Mouse (Mus musculus): Measurements from ENCODE around the gene Bckdha. TPM values are rescaled to one million over a fixed set of nuclear protein-coding genes. Genes with fewer than 3 reads are reported as not detected.

Gene Bckdha
- polyA plus RNA-seq, 1 experiment from 2014 or later, result 70.1 TPM

DNA sequence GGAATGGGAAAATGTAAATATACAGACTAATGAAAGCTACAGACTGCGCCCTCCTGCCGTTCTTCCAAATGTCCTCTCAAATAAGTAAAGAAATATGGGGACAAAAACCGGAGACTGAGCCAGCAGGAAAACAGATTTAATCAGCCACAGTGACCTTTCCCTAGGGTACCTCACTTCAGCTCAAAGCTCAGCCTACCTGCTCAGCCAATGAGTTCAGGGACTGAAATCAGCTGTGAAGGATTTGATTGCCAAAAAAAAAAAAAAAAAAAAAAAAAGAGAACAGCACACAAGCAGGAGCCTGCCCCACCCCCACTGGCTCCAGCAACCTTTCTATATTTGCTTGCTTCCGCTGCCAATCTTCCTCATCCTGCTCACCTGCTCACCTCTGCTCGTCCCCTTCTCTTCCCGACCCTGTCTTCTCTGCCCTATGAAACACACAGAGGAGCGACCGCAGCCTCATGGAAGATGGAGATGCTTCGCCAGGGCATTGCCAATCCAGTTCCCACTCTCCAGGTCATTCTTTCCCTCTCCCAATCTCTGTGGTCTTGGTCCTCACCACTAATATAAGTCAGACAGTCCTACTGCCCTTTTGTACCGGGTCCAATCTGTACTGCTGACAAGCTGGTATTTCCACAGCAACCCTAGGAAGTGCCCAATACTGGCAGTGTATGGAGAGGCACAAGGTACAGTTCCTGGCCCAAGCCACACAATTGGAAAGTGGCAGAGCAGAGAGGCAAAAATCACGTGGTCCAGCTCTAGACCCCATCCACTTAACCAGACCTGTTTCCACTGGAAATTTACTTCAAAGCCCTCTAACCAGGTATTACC is 3.0 kb downstream of the Bckdha start:
- no peak overlapping the region for H3K27ac ChIP-seq
- H3K4me1 ChIP-seq, result peaks cover 32% of the 10 kb centered on the region
- H3K4me2 ChIP-seq, result no peak overlapping the region
- no peaks in the 10 kb centered on the region for H3K9me3 ChIP-seq (replicated peaks)
- no peaks in the 10 kb centered on the region; the same call in 1 of the 2 replicates for H3K36me3 ChIP-seq
- WGBS, result 76% methylated on average over 11 of the region's 11 CpGs
- ATAC-seq (replicated peaks; ENCODE audit: low FRiP score), result no peak
- H3K9ac ChIP-seq, result no peak overlapping the region
- no peaks in the 10 kb centered on the region for H3K27me3 ChIP-seq
- H3K4me3 ChIP-seq (replicated peaks), result no peak overlapping the region

DNA sequence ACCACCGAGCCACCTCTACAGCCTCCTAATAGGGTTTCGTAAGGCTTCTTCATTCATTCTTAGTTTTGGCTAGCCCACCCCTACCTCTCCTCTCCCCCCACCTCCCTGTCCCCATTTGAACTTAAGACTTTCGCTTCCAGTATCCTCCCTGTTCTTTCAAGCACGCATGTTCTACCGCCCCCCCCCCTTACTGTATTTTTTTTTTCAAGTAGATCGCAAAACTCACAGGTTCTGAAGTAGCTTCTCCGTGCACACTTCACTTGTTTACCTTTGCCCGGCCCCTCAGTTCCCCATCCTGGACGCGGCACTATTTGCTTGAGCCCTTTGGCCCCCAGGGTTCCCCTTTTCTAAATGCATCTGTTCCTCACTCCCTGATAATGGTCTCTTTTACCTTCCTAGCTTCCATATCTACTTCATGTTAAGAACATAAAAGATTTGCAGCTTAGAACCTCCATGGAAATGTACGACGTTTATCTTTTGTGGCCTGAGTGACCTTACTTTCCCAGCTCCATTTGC is 6.5 kb downstream of the Bckdha start:
- peaks cover 11% of the 10 kb centered on the region for H3K4me1 ChIP-seq
- H3K4me2 ChIP-seq, result no peak overlapping the region
- 88% methylated on average over 12 of the region's 12 CpGs for WGBS
- no peak overlapping the region for H3K4me3 ChIP-seq (replicated peaks)
- no peak overlapping the region for H3K9ac ChIP-seq
- no peak for ATAC-seq (replicated peaks; ENCODE audit: low FRiP score)
- no peaks in the 10 kb centered on the region for H3K9me3 ChIP-seq (replicated peaks)
- H3K36me3 ChIP-seq, result no peaks in the 10 kb centered on the region; the same call in 1 of the 2 replicates
- no peak overlapping the region for H3K27ac ChIP-seq
- no peaks in the 10 kb centered on the region for H3K27me3 ChIP-seq

DNA sequence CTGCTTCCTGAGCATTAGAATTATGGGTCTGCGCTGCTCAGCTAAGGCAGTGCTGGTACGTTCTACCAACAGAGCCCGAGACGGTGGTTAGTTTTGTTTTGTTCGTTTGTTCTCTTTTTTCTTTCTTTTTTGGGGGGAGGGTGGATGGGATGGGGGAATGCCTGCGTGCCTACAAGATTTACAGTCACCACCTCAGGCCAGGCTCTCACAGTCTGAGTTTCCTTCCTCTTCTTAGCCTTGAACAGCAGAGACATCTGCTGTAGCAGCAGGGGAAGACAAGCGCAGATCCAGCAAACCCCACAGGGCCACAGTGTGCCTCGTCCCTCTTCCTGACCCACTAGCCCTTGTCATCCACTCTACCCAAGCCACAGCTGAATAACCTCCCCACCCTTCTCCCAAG is 7.5 kb downstream of the Bckdha start:
- ATAC-seq (replicated peaks; ENCODE audit: low FRiP score), result no peak
- Histone ChIP-seq H3K4me1 (peaks cover under 1% of the 10 kb centered on the region; the same call in 1 of the 2 replicates), H3K4me2 (no peak overlapping the region), H3K27ac (no peak overlapping the region), H3K36me3 (no peaks in the 10 kb centered on the region; the same call in 1 of the 2 replicates), H3K9me3 (replicated peaks) (no peaks in the 10 kb centered on the region), H3K4me3 (replicated peaks) (no peak overlapping the region), H3K9ac (no peak overlapping the region), H3K27me3 (no peaks in the 10 kb centered on the region)
- WGBS, result 89% methylated on average over 8 of the region's 8 CpGs

DNA sequence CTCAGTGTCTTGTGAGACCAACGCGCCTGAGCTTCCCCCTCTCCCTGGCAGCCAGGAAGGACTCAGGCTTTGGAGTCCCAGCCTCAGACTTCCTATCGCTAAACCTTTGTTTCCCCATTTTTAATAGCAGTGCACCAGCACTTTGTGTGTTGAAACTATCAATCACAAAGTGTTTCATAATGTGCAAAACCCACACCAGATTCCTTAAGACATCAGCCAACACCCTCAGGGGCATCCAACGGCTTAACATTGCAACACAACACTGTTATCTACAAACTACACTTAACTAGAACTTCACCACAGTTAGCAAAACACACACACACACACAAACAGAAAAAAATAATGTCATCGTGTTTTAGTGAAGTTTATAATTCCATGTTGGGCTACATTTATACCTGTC is 8.9 kb downstream of the Bckdha start:
- Histone ChIP-seq H3K27me3 (no peaks in the 10 kb centered on the region), H3K9me3 (replicated peaks) (no peaks in the 10 kb centered on the region), H3K4me1 (peaks cover 7% of the 10 kb centered on the region), H3K36me3 (no peaks in the 10 kb centered on the region; the same call in 1 of the 2 replicates), H3K4me2 (no peak overlapping the region), H3K4me3 (replicated peaks) (no peak overlapping the region), H3K9ac (no peak overlapping the region), H3K27ac (no peak overlapping the region)
- 79% methylated on average over 5 of the region's 5 CpGs for WGBS
- no peak for ATAC-seq (replicated peaks; ENCODE audit: low FRiP score)

DNA sequence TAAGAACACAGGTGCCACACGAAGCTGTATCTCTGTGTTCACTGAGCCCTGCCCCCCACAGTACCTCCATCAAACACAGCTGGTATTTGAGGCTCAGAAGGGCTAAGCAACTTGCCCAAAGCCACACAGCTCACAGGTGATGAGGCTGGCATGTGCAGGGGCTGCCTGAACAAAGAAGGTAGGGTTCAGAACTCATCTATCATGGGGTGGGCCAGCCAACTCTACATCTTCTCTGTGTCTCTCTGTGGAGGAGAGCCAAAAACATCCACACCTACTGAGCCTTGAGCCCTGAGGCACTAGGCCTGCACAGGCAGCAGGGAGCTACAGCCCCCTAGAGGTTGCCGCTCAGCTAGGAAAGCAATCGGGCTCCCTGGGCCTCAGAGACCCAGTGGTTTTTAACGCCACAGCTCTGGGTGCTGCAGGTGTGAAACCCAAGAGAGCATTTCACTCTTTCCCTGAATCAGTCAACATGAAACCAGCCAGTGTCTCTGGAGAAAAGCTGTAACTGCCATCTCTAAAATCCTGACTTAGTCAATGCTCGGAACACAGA is 11.1 kb downstream of the Bckdha start:
- no peak overlapping the region for H3K9ac ChIP-seq
- H3K27me3 ChIP-seq, result no peaks in the 10 kb centered on the region
- peaks cover 10% of the 10 kb centered on the region for H3K4me1 ChIP-seq
- WGBS, result 50% methylated on average over 5 of the region's 5 CpGs
- no peak overlapping the region for H3K4me2 ChIP-seq
- H3K36me3 ChIP-seq, result no peaks in the 10 kb centered on the region
- H3K9me3 ChIP-seq (replicated peaks), result no peaks in the 10 kb centered on the region
- H3K27ac ChIP-seq, result no peak overlapping the region
- ATAC-seq (replicated peaks; ENCODE audit: low FRiP score), result no peak
- no peak overlapping the region for H3K4me3 ChIP-seq (replicated peaks)

DNA sequence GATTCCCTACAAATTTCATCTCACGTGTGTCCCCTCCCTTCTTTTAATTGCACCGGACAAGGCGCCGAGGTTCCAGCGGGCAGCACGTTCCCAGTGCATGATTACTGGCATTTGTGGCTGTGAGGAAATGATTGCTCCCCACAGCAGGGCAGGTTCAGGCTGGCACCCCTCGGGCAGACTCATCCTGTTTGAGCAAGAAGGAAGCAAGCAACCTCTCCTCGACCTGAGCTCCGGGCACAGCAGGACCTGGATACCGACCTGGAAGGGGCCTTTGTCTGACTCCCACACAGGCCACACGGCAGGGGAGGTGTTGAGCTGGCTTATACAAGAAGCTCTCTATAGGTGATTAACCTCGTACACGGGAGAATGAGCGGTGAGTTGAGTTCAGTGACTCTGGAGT is 13.7 kb downstream of the Bckdha start:
- H3K4me1 ChIP-seq, result peaks cover 10% of the 10 kb centered on the region
- H3K9me3 ChIP-seq (replicated peaks), result no peaks in the 10 kb centered on the region
- no peak overlapping the region for H3K9ac ChIP-seq
- no peaks in the 10 kb centered on the region for H3K27me3 ChIP-seq
- H3K4me3 ChIP-seq (replicated peaks), result no peak overlapping the region
- peaks cover 4% of the 10 kb centered on the region; the same call in 1 of the 2 replicates for H3K36me3 ChIP-seq
- no peak overlapping the region for H3K4me2 ChIP-seq
- WGBS, result 32% methylated on average over 14 of the region's 14 CpGs
- peak overlapping the region; percentile 33; the same call in 1 of the 2 replicates for H3K27ac ChIP-seq
- ATAC-seq (replicated peaks; ENCODE audit: low FRiP score), result 0 out of 2 replicates have a peak, but pooled peaks have one; percentile 19

DNA sequence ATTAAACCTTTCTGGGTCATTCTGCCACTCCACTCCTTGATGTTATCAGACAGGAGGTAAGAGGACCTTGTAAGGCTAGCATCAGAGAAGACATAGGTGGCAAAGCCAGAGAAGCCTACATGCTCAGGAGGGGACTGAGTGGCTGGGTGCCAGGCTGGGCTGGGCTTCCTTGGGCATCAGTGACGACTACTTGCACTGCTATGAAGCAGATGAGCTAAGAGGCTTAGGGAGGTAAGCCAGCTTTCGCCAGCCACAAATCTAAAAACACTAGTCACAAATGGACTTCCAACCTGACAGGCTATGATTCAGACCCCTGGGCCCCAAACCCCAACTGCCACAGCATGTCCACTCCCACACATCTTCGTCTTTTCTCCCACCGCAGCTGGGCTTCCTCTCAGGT is 14.2 kb downstream of the Bckdha start:
- Histone ChIP-seq H3K9ac (no peak overlapping the region), H3K36me3 (peaks cover 8% of the 10 kb centered on the region; the same call in 1 of the 2 replicates), H3K9me3 (replicated peaks) (no peaks in the 10 kb centered on the region), H3K4me3 (replicated peaks) (no peak overlapping the region), H3K27ac (0 out of 2 replicates have a peak overlapping the region, but pooled peaks have one; percentile 33), H3K27me3 (no peaks in the 10 kb centered on the region), H3K4me2 (no peak overlapping the region), H3K4me1 (peaks cover 10% of the 10 kb centered on the region)
- 39% methylated on average over 4 of the region's 4 CpGs for WGBS
- no peak for ATAC-seq (replicated peaks; ENCODE audit: low FRiP score)

DNA sequence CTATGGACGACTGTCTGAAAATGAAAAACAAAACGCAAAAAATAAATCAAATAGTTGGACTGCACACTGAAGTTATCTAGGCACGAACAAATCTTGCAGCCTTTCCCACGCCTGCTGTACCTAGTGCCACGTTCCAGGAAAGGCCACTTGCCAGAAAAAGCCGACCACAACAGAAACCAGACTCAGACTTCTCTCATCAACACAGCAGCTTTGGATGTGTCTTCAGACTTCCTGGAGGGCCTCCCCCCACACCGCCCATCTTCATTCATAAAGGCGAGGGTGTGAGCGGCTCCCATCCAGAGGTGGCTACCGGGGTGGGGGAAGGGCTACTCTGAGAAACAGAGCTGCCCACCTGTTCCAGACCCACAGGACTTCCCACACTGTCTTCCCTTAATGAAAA is 14.6 kb downstream of the Bckdha start:
- Histone ChIP-seq H3K4me3 (replicated peaks) (no peak overlapping the region), H3K4me1 (peaks cover 10% of the 10 kb centered on the region), H3K9me3 (replicated peaks) (no peaks in the 10 kb centered on the region), H3K27me3 (no peaks in the 10 kb centered on the region), H3K36me3 (peaks cover 12% of the 10 kb centered on the region; the same call in 1 of the 2 replicates), H3K9ac (no peak overlapping the region), H3K27ac (no peak overlapping the region), H3K4me2 (no peak overlapping the region)
- WGBS, result 73% methylated on average over 10 of the region's 10 CpGs
- no peak for ATAC-seq (replicated peaks; ENCODE audit: low FRiP score)

DNA sequence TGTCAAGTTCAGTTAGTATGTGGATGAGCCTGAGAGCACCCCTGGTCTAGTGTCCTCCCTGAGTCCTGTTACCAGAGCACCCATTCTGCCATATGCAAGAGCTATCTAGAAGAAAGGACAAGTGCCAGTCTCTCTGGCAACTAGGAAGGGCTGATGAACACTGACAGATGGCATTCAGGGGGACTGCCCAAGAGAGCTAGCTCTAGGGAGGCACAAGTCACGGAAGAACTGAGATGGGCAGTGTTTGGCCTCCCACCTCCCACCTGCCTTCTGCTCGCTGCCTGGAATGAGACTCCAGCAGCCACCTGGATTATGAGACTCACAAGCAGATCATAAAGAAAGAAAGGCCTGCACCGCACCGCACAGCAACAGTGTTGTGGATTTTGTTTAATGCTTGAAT is 19.0 kb downstream of the Bckdha start:
- no peak for ATAC-seq (replicated peaks; ENCODE audit: low FRiP score)
- no peaks in the 10 kb centered on the region for H3K27me3 ChIP-seq
- H3K9me3 ChIP-seq (replicated peaks), result no peaks in the 10 kb centered on the region
- peaks cover 38% of the 10 kb centered on the region for H3K36me3 ChIP-seq
- 89% methylated on average over 4 of the region's 4 CpGs for WGBS
- H3K4me2 ChIP-seq, result no peak overlapping the region
- H3K4me3 ChIP-seq (replicated peaks), result no peak overlapping the region
- H3K9ac ChIP-seq, result no peak overlapping the region
- H3K27ac ChIP-seq, result no peak overlapping the region
- peaks cover 3% of the 10 kb centered on the region for H3K4me1 ChIP-seq

DNA sequence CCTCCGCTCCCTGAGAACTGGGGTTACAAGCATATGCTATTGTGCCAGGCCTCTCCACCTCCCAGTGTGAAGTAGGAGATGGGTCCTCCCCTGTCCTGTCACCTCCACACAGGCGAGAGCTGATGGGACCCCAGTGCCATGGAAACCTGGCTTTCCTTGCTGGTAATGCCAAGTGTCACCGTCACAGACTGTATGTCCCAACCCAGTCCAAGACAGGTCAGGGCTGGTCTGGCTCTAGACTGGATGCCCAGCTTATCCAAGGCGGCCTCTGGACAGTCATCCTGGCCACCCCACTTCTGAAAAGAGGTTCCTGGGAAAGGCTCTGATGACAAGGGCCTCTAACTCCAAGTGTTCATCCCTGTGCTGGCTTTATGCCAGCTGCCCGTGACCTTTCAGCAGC is 21.7 kb downstream of the Bckdha start:
- Histone ChIP-seq H3K4me3 (replicated peaks) (no peak overlapping the region), H3K9ac (no peak overlapping the region), H3K27me3 (no peaks in the 10 kb centered on the region), H3K36me3 (peaks cover 52% of the 10 kb centered on the region), H3K27ac (no peak overlapping the region), H3K4me1 (no peaks in the 10 kb centered on the region), H3K4me2 (no peak overlapping the region), H3K9me3 (replicated peaks) (no peaks in the 10 kb centered on the region)
- 90% methylated on average over 5 of the region's 5 CpGs for WGBS
- no peak for ATAC-seq (replicated peaks; ENCODE audit: low FRiP score)

DNA sequence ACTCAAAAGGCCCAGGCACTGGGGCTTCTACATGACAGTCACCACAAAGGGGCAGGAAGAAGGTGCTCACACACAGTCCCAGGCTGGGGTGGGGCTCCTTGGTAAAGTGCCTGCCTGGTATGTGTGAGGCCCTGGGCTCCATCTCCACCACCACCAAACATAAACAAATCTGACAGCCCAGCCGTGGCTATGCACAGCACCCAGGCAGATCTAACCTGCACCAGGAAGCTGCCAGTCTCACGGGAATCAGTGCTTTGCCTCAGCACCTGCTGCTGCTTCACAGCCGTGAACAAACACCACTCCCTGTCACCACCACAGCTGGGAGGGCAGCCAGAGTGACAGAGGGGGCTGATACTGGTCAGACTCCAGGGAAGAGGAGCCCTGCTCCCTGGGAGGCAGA is 22.4 kb downstream of the Bckdha start:
- WGBS, result 68% methylated on average over 3 of the region's 3 CpGs
- Histone ChIP-seq H3K36me3 (peaks cover 55% of the 10 kb centered on the region), H3K9me3 (replicated peaks) (no peaks in the 10 kb centered on the region), H3K4me1 (no peaks in the 10 kb centered on the region), H3K9ac (no peak overlapping the region), H3K27ac (no peak overlapping the region), H3K27me3 (no peaks in the 10 kb centered on the region), H3K4me2 (no peak overlapping the region), H3K4me3 (replicated peaks) (no peak overlapping the region)
- ATAC-seq (replicated peaks; ENCODE audit: low FRiP score), result no peak

DNA sequence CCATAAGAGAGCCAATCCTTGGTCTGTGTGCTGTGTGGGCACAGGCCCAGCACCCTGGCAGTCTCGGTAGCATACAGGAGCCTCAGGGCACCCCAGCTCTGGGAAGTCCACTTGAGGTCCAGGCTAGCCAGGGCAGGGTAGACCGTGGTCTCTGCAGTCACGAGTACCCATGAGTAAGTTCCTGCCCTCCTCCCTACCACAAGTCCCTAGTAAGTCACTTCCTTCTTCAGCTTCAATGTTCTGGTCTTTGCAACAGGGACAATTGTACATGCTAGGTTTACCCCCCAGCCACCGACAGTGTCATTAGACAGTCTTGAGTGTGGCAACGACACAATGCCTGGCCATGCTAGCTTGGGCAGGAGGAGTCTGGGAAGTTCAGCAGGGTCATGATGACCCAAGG is 26.1 kb downstream of the Bckdha start:
- Histone ChIP-seq H3K4me2 (no peak overlapping the region), H3K27ac (no peak overlapping the region), H3K27me3 (no peaks in the 10 kb centered on the region), H3K9ac (no peak overlapping the region), H3K4me1 (peaks cover 18% of the 10 kb centered on the region), H3K9me3 (replicated peaks) (no peaks in the 10 kb centered on the region), H3K4me3 (replicated peaks) (no peak overlapping the region), H3K36me3 (peaks cover 60% of the 10 kb centered on the region)
- no peak for ATAC-seq (replicated peaks; ENCODE audit: low FRiP score)
- 89% methylated on average over 5 of the region's 5 CpGs for WGBS

Measured in kidney, embryonic 15.5 days (tissue).